In the genomic region with DNA sequence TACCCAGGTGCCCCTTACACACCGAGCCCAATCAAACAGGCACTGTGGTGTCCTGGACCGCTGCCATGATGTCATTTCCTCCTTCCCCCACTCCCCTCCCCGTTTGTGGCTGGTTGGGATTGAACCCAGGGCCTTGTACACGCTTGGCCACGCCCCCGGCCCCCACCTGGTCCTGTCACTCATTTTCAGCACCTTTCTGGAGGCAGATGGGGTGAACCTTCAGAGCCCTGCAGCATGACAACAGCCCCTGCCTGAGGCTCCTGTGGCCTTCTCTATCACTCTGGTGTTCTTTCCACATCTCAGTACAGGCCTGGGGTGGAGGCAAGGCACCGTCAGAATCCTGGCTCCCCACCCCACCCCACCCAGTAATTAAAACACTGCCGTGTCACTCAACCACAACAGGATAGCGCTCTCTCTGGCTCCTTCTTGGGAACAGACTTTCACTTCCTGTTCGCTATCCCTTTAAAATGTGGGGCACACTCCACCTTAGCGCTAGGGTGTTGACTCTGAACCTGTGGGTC, we compare ENCODE assay signal across 13 mouse cellular contexts. TPM values are rescaled to one million over a fixed set of nuclear protein-coding genes. Genes with fewer than 3 reads are reported as not detected.
A peak's percentile ranks its signal among the peaks of the same experiment; 100 is the strongest.
DNase-seq lines count a peak whose midpoint lies in the region; ATAC-seq and TF ChIP-seq lines count a peak whose summit lies in the region.
"Had no signal": no experiment of that assay in that cellular context is flagged by ENCODE, and none has a peak within 500 bp of the region (broad histone marks: within the 10 kb centered on the region; RNA-seq: fewer than 3 reads in every experiment).

No protein-coding gene starts in this region.

- ATAC-seq in liver, embryonic 14.5 days (ENCODE audit: insufficient read depth), result peak; percentile 78

- peak overlapping the region; percentile 53 for H3K9ac ChIP-seq in liver, embryonic 14.5 days (replicated peaks)

- TF ChIP-seq CTCF in gastrocnemius, adult 2 months (IDR thresholded peaks at IDR 0.05), result no peak
- TF ChIP-seq CTCF in bone marrow macrophage, adult 2 months (IDR thresholded peaks at IDR 0.05; ENCODE audit: low read depth, low read length), result no peak
- no peak for TF ChIP-seq CTCF in liver, embryonic 14.5 days (IDR thresholded peaks at IDR 0.05; ENCODE audit: low read depth)

- no peaks in the 10 kb centered on the region for H3K9me3 ChIP-seq in liver, embryonic 14.5 days (ENCODE audit: control insufficient read depth, low read length)
- H3K9me3 ChIP-seq in hindbrain, embryonic 10.5 days, result no peaks in the 10 kb centered on the region

- peak overlapping the region; percentile 78 for H3K4me2 ChIP-seq in liver, embryonic 14.5 days (ENCODE audit: low read depth)

- peaks cover 64% of the 10 kb centered on the region for H3K4me1 ChIP-seq in bone marrow macrophage, adult 2 months (ENCODE audit: control insufficient read depth, insufficient read depth, low read length)
- H3K4me1 ChIP-seq in liver, embryonic 14.5 days (replicated peaks; ENCODE audit: control insufficient read depth in 2 of 2, insufficient read depth in 2 of 2, low read length in 1 of 2), result peaks cover 29 to 34% of the 10 kb centered on the region in 2 experiments
- H3K4me1 ChIP-seq in hindbrain, embryonic 10.5 days (replicated peaks), result peaks cover 47% of the 10 kb centered on the region

- no peak for TF ChIP-seq EP300 in liver, embryonic 14.5 days (IDR thresholded peaks at IDR 0.05; ENCODE audit: low read depth)

- no peaks in the 10 kb centered on the region for H3K27me3 ChIP-seq in liver, embryonic 14.5 days (ENCODE audit: control insufficient read depth, insufficient read depth, low read length)
- H3K27me3 ChIP-seq in hindbrain, embryonic 10.5 days (ENCODE audit: insufficient read depth, poor library complexity, severe bottlenecking), result no peaks in the 10 kb centered on the region
- H3K27me3 ChIP-seq: CH12.LX had no signal

- H3K27ac ChIP-seq in gastrocnemius, adult 2 months, result peak overlapping the region; percentile 94
- H3K27ac ChIP-seq in bone marrow macrophage, adult 2 months (ENCODE audit: insufficient read depth, low read depth, low read length), result peak overlapping the region; percentile 17; the same call in 1 of the 2 replicates
- peak overlapping the region; percentile 98 for H3K27ac ChIP-seq in liver, embryonic 14.5 days
- H3K27ac ChIP-seq in hindbrain, embryonic 10.5 days, result no peak overlapping the region

- 42% methylated on average over 11 of the region's 11 CpGs for WGBS in liver, embryonic 14.5 days (ENCODE audit: insufficient replicate concordance)
- WGBS in hindbrain, embryonic 10.5 days, result 80% methylated on average over 11 of the region's 11 CpGs

- H3K4me3 ChIP-seq in gastrocnemius, adult 2 months, result no peak overlapping the region
- no peak overlapping the region for H3K4me3 ChIP-seq in bone marrow macrophage, adult 2 months (ENCODE audit: insufficient read depth, low read length)
- 0 out of 4 replicates have a peak overlapping the region, but pooled peaks of 1 of the 2 experiments have one; percentile 26 for H3K4me3 ChIP-seq in liver, embryonic 14.5 days (ENCODE audit: insufficient read depth in 1 of 2, low read depth in 2 of 2, low read length in 2 of 2)
- no peak overlapping the region for H3K4me3 ChIP-seq in hindbrain, embryonic 10.5 days

- peak; percentile 64 for DNase-seq in gastrocnemius, adult 2 months
- DNase-seq in gastrocnemius, adult 18-20 months (ENCODE audit: low spot score), result no peak
- DNase-seq in liver, embryonic 14.5 days (ENCODE audit: low read depth in 3 of 3, low spot score in 3 of 3), result no peak
- DNase-seq in thymus, postnatal 0 days (ENCODE audit: low spot score), result peak; percentile 83
- DNase-seq in hindbrain, embryonic 10.5 days (ENCODE audit: low spot score), result no peak
- DNase-seq in embryo, embryonic 9.5 days (ENCODE audit: extremely low spot score), result no peak
- DNase-seq in right cerebral cortex, postnatal 10 days (ENCODE audit: low spot score in 2 of 2), result no peak
- DNase-seq: adrenal gland, postnatal 14 days; kidney, postnatal 4 days; lung, adult 2 months had no signal

- H3K36me3 ChIP-seq in liver, embryonic 14.5 days (replicated peaks; ENCODE audit: control insufficient read depth, insufficient read depth, low read depth), result peaks cover 12% of the 10 kb centered on the region
- H3K36me3 ChIP-seq in hindbrain, embryonic 10.5 days, result peaks cover 15% of the 10 kb centered on the region

- intact Hi-C loops in gastrocnemius, adult 2 months (cut with DNase I), result no loop called here

- TF ChIP-seq POLR2A in bone marrow macrophage, adult 2 months (IDR thresholded peaks at IDR 0.05; ENCODE audit: borderline replicate concordance, low read depth, low read length), result no peak

RNA-seq across cellular contexts. Expression of gene Tpcn1, which starts 11.6 kb away (rescaled TPM):
- 10 to 100 TPM; 42.7 to 44.8 TPM for total RNA-seq in gastrocnemius, adult 2 months (2021)
- total RNA-seq in gastrocnemius, adult 18-20 months (2021), result 10 to 100 TPM; 38.9 to 42.9 TPM
- 104 and 121 TPM in 2 replicates for polyA plus RNA-seq in bone marrow macrophage, adult 2 months (2012; ENCODE audit: insufficient read depth, insufficient read length, missing spikeins)
- polyA plus RNA-seq in liver, embryonic 14.5 days (2012; rRNA removed), result 19.3 and 19.8 TPM in 2 replicates
- polyA plus RNA-seq in liver, embryonic 14.5 days (2014; fragmentation: Nextera tagmentation; extraction: Ambion mirVana), result 17.8 and 18.2 TPM in 2 replicates
- 33.3 and 48.6 TPM in 2 replicates for polyA plus RNA-seq in thymus, postnatal 0 days (2015; fragmentation: Nextera tagmentation; extraction: Ambion mirVana)
- 12.5 and 12.9 TPM in 2 replicates for polyA plus RNA-seq in hindbrain, embryonic 10.5 days (2016; fragmentation: Nextera tagmentation; extraction: Ambion mirVana)

RNA-seq across cellular contexts. Expression of gene Iqcd, which starts 12.0 kb away (rescaled TPM):
- not detected for total RNA-seq in gastrocnemius, adult 2 months (2021)
- total RNA-seq in gastrocnemius, adult 18-20 months (2021), result not detected
- 1.2 TPM in 1 of 2 replicates, not detected in the other for polyA plus RNA-seq in bone marrow macrophage, adult 2 months (2012; ENCODE audit: insufficient read depth, insufficient read length, missing spikeins)
- polyA plus RNA-seq in liver, embryonic 14.5 days (2012; rRNA removed), result 0.91 and 2.0 TPM in 2 replicates
- 1.0 and 1.4 TPM in 2 replicates for polyA plus RNA-seq in liver, embryonic 14.5 days (2014; fragmentation: Nextera tagmentation; extraction: Ambion mirVana)
- 1.5 and 1.7 TPM in 2 replicates for polyA plus RNA-seq in thymus, postnatal 0 days (2015; fragmentation: Nextera tagmentation; extraction: Ambion mirVana)
- polyA plus RNA-seq in hindbrain, embryonic 10.5 days (2016; fragmentation: Nextera tagmentation; extraction: Ambion mirVana), result 1.3 and 2.8 TPM in 2 replicates

RNA-seq across cellular contexts. Expression of gene Rita1, which starts 35.5 kb away (rescaled TPM):
- total RNA-seq in gastrocnemius, adult 2 months (2021), result 1 to 10 TPM; 4.9 to 6.6 TPM
- total RNA-seq in gastrocnemius, adult 18-20 months (2021), result 1 to 10 TPM; 7.0 to 7.5 TPM
- 3.8 and 4.0 TPM in 2 replicates for polyA plus RNA-seq in bone marrow macrophage, adult 2 months (2012; ENCODE audit: insufficient read depth, insufficient read length, missing spikeins)
- polyA plus RNA-seq in liver, embryonic 14.5 days (2012; rRNA removed), result 5.2 and 5.9 TPM in 2 replicates
- 2.1 and 2.8 TPM in 2 replicates for polyA plus RNA-seq in liver, embryonic 14.5 days (2014; fragmentation: Nextera tagmentation; extraction: Ambion mirVana)
- polyA plus RNA-seq in thymus, postnatal 0 days (2015; fragmentation: Nextera tagmentation; extraction: Ambion mirVana), result 10.7 TPM in 2 replicates
- polyA plus RNA-seq in hindbrain, embryonic 10.5 days (2016; fragmentation: Nextera tagmentation; extraction: Ambion mirVana), result 19.0 and 19.6 TPM in 2 replicates

RNA-seq across cellular contexts. Expression of gene Ddx54, which starts 35.7 kb away (rescaled TPM):
- 10 to 100 TPM; 16.9 to 17.7 TPM for total RNA-seq in gastrocnemius, adult 2 months (2021)
- 10 to 100 TPM; 15.8 to 15.9 TPM for total RNA-seq in gastrocnemius, adult 18-20 months (2021)
- 20.3 and 20.4 TPM in 2 replicates for polyA plus RNA-seq in bone marrow macrophage, adult 2 months (2012; ENCODE audit: insufficient read depth, insufficient read length, missing spikeins)
- polyA plus RNA-seq in liver, embryonic 14.5 days (2012; rRNA removed), result 9.9 and 12.4 TPM in 2 replicates
- 9.9 and 10.1 TPM in 2 replicates for polyA plus RNA-seq in liver, embryonic 14.5 days (2014; fragmentation: Nextera tagmentation; extraction: Ambion mirVana)
- 106 and 108 TPM in 2 replicates for polyA plus RNA-seq in thymus, postnatal 0 days (2015; fragmentation: Nextera tagmentation; extraction: Ambion mirVana)
- polyA plus RNA-seq in hindbrain, embryonic 10.5 days (2016; fragmentation: Nextera tagmentation; extraction: Ambion mirVana), result 62.2 and 64.7 TPM in 2 replicates

RNA-seq across cellular contexts. Expression of gene Cfap73, which starts 57.2 kb away (rescaled TPM):
- not detected for total RNA-seq in gastrocnemius, adult 2 months (2021)
- not detected for total RNA-seq in gastrocnemius, adult 18-20 months (2021)
- not detected in 2 replicates for polyA plus RNA-seq in bone marrow macrophage, adult 2 months (2012; ENCODE audit: insufficient read depth, insufficient read length, missing spikeins)
- polyA plus RNA-seq in liver, embryonic 14.5 days (2012; rRNA removed), result not detected in 2 replicates
- not detected in 2 replicates for polyA plus RNA-seq in liver, embryonic 14.5 days (2014; fragmentation: Nextera tagmentation; extraction: Ambion mirVana)
- 0.23 and 0.30 TPM in 2 replicates for polyA plus RNA-seq in thymus, postnatal 0 days (2015; fragmentation: Nextera tagmentation; extraction: Ambion mirVana)
- polyA plus RNA-seq in hindbrain, embryonic 10.5 days (2016; fragmentation: Nextera tagmentation; extraction: Ambion mirVana), result 0.85 TPM in 1 of 2 replicates, not detected in the other
- total RNA-seq: CH12.LX had no signal
- polyA plus RNA-seq: heart, postnatal 0 days had no signal

Comparison
In these comparisons a context has a peak if more than half of its experiments do, and no peak if none do; other contexts are left out.
1. DNase-seq: peak in gastrocnemius, adult 2 months (single experiment) and thymus, postnatal 0 days (single experiment); none in gastrocnemius, adult 18-20 months (single experiment), liver, embryonic 14.5 days (0 of 3), hindbrain, embryonic 10.5 days (single experiment), embryo, embryonic 9.5 days (single experiment) and right cerebral cortex, postnatal 10 days (0 of 2).